Mouse (Mus musculus): ENCODE measurements around the gene 1700016K19Rik.

GRCm38 (mm10) chr11:75999440-76000155 lies at the start of gene 1700016K19Rik:
- TF ChIP-seq POLR2A (IDR thresholded peaks at IDR 0.05; ENCODE audit: control insufficient read depth, extremely low read depth, insufficient read depth, low read length, poor library complexity) (no peak), CTCF (IDR thresholded peaks at IDR 0.05; ENCODE audit: borderline replicate concordance, control insufficient read depth, extremely low read depth, insufficient read depth, low read length, poor library complexity) (peak; percentile 63; the same call in 1 of the 2 replicates)
